Mouse (Mus musculus) CD4-positive, CD25-positive, alpha-beta regulatory T cell, adult 2 months (primary cell): ENCODE measurements around the gene Gpr37.

Experiments used
- DNase-seq: peaks from one replicate; pipeline ENCODE4 v3.0.0-alpha.2; 2012; ENCODE audit warnings: low read depth, low spot score

The Gpr37 gene

DNA sequence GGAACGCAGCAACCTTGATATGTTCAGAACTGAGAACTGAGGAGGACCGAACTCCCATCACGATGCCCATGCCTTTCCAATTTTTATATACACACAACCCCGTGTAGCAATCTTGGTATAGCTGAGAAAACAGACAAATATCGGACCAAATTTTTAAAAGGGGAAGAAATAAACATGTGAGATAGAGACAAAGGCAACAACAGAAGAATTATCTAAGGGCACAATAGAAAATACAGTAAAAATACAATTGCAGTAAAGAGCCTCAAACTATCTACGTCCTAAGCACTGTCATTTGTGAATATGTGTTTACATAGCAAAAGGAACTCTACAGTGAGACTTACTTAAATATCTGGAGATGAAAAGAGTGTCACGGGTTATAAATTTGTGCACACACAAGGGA is at the start of gene Gpr37:
Gpr37 (minus strand) TSS at position 101 of the 400 bp plus-strand sequence.
- DNase-seq: no peak

- DNase-seq: no peak
Measured at GRCm38 (mm10) chr6:25736533-25736932, 46.0 kb upstream of the Gpr37 start.

DNA sequence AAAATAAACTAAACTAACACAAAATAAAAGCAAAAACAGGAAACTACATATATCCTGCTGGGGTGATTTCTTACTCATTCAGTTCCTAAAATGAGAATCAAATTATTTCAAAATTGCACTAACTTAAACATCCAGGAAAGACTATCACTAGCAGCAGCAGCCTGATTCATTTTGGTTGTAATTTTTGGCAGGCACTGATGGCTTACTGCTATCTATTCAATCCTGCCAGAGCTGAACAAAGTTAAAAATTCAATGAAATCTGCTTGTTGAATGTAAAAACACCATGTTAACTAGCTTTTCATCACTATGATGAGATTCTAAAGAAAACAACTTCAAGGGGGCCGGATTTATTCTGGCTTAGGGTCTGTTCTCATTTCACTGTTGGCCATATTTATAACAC is 36.0 kb upstream of the Gpr37 start:
- no peak for DNase-seq

DNA sequence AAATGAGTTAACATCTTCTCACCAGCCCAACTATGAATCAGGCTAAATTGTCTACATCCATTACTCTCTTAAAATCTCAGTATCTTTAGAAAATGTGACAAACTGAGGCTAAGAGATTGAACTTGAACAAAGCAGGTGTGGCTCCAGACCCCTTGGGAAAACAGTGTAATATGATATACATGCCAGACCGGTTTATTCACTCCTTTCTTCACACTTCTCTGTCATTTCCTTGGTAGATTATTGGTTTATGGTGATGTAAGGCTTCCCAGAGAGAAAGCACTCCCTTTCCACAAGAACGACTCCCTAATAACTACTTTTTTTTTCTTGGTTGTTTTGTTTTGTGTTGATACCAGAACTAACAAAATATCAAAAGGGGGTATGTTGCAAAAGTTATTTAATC is 20.1 kb upstream of the Gpr37 start:
- DNase-seq: no peak

DNA sequence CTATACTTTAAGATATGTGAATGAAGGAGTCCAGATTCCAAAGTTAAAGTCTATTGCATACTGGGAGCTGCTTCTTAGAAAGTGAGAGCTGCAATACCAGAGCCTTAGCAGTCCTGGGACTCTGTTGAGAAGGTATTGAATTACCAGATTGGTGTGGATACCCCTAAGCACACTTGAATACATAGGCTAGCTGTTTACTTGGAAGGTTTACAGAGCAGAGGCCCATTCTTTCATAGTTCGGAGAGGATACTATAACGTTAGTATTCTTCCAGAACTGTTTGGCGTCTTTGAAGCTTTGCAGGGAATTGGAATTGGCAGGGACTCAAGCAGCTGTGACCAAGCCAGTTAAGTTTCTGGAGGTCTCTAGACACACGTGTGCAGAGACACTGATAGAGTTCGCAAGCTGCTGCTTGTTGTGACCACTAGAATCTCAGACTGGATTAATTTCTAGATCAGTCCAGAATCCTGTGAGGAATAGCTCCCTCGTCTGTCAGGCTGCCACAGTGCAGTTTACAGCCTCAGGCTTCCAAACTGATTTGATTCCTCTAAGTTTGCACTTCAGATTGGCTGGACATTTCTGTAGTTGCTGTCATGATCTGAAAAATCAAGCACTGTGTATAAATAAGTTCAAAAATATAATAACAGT is 18.8 kb upstream of the Gpr37 start:
- no peak for DNase-seq

- DNase-seq: no peak
Measured at GRCm38 (mm10) chr6:25699956-25700355, 9.4 kb upstream of the Gpr37 start.

- DNase-seq: no peak
Measured at GRCm38 (mm10) chr6:25690284-25690605, 284 bp downstream of the Gpr37 start.

DNA sequence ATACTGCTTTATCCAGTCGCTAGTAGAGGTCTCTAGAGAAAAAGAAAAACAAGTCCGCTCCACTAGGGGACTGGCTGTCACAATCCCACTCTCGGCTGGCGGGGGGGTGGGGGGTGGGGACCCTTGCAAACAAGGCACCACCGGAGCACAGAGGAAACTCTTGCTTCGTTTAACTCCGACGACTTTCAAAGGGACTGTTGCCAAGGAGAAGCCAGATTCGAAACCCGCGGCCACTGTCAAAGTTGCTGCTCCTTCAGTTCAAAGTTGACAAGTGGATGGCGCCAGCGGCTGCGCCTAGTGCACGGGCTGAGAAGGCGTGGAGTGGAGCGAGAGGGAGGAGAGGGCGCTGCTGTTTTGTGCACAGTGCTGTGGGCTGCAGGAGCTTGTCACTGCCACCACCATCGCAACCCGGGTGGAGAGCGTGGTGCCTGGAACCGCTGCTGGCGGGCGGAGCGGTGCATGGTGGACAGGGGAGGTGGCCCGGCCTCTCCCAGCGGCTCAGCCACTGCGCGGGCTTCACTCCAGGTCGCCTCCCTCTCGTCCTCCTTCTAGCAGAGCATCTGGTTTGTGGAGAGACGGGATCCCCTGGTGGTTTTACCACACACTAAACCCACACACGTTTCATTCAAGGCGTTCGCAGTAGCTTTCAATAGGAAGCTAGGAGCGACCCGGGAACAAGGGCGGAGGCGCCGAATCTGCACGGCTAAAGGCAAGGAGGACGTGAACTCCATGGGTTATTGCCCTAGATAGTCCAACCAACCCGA is 827 bp downstream of the Gpr37 start:
- no peak for DNase-seq

DNA sequence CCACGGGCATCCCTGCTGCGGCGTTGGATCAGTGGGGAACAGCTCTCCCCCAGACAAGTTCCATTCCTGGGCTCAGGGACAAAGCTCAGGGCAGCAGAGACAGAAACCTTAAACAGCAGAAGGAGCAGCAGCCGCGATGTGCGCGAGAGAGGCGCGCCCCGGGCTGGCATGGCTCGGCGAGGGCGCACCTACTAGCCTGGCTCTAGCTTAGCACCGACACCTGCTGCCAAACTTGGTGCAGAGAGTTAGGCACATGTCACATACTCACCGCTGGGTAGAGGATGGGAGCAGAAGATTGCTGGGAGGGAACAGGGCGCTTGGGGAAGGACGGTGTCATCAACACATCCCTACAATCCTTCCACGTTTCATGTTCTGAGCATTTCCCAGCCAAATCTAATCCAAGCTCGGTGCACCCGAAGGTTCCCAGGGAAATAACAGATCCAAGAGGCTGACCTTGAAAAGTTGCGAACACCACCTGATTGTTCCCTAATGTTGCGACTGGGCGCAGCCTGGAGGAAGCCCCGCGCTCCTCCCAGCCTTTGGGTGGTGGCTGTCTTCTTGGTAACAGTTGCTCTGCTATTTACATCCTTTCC is 1.5 kb downstream of the Gpr37 start:
- DNase-seq: no peak

GRCm38 (mm10) chr6:25686760-25687200 is 3.7 kb downstream of the Gpr37 start:
- DNase-seq: no peak

GRCm38 (mm10) chr6:25684391-25684790 is 6.1 kb downstream of the Gpr37 start:
- no peak for DNase-seq

DNA sequence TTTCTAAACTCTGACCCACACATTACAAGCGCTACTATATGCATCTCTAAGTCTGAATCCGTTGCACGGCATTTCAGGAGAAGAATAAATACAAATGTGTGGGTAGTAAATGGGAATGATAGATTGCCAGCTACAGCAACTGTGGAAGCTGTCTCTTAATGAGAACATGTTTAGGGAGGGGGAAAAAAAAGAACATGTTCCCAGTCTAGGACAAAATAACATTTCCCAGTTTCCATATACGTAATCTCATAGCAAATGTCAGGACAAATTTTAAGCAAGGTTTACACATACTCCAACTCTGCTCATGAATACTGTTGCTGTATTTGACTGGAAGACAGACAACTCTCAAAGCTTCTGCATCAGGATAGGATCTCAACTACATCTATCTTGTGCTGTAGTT is 15.4 kb downstream of the Gpr37 start:
- no peak for DNase-seq

- no peak for DNase-seq
Measured at GRCm38 (mm10) chr6:25673801-25674200, 16.7 kb downstream of the Gpr37 start.

- DNase-seq: no peak
Measured at GRCm38 (mm10) chr6:25670150-25670549, 20.4 kb downstream of the Gpr37 start.

- no peak for DNase-seq
Measured at GRCm38 (mm10) chr6:25663942-25664341, 26.6 kb downstream of the Gpr37 start.

GRCm38 (mm10) chr6:25659924-25660675 is 30.4 kb downstream of the Gpr37 start:
- DNase-seq: no peak
